Mouse (Mus musculus) cerebellum, adult 2 months (tissue): ENCODE results near the gene Top3a.

ENCODE experiments used
- CTCF ChIP-seq: fragments of 200-500 bp; IDR thresholded peaks from 2 replicates; pipeline ENCODE4 v1.5.1; 2011; ENCODE audit warnings: low read depth, mild to moderate bottlenecking, control low read depth, low read length, moderate library complexity, borderline replicate concordance; ENCODE audit not compliant: insufficient read depth
- POLR2A ChIP-seq: fragments of 200-500 bp; IDR thresholded peaks from 2 replicates; pipeline ENCODE4 v1.6.1; 2011; ENCODE audit warnings: low read length, control low read depth, borderline replicate concordance; ENCODE audit not compliant: insufficient read depth

GRCm38 (mm10) chr11:60811054-60811460 lies 33.9 kb upstream of the Top3a start:
- TF ChIP-seq CTCF (no peak), POLR2A (no peak)
